26 mouse cellular contexts compared by ENCODE assay signal in the genomic region with DNA sequence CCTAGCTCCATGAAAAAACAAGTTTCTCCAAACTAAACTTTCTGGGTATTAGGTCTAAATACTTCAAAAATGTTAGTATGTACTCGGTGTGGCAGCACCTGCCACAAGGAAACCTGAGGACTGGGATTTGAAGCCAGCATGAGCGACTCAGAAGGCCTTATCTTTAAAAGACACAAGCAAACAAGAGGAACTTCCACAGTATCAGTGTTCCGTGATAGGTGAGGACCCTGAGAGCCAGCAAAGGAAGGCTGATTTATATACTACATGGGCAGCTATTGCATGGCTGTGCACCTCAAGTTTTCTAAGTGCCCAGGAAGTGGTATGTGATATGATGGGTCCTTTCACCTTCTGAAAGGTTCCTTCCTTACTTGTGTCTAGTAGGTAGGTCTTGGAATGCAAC. TPM values are rescaled to one million over a fixed set of nuclear protein-coding genes. Genes with fewer than 3 reads are reported as not detected.
DNase-seq lines count a peak whose midpoint lies in the region; ATAC-seq and TF ChIP-seq lines count a peak whose summit lies in the region.
"Had no signal": no experiment of that assay in that cellular context is flagged by ENCODE, and none has a peak within 500 bp of the region (broad histone marks: within the 10 kb centered on the region; RNA-seq: fewer than 3 reads in every experiment).

No protein-coding gene starts in this region.

- TF ChIP-seq EP300 in MEL (IDR thresholded peaks at IDR 0.05; ENCODE audit: low read depth in 1 of 2, low read length in 2 of 2), result peak; percentile 80 to 87

- TF ChIP-seq CTCF in MEL (IDR thresholded peaks at IDR 0.05 in 2 of 3, conservative IDR thresholded peaks at IDR 0.05 in 1 of 3; ENCODE audit: control insufficient read depth in 1 of 3, insufficient read depth in 1 of 3, low read depth in 2 of 3, low read length in 3 of 3, poor library complexity in 1 of 3, severe bottlenecking in 1 of 3), result no peak

- ATAC-seq in megakaryocyte progenitor cell, adult 5-6 weeks (replicated peaks; ENCODE audit: poor library complexity), result 0 out of 2 replicates have a peak, but pooled peaks have one; percentile 27
- ATAC-seq: activated CD4-positive, CD25-positive, alpha-beta regulatory T cell, adult 4 months; forebrain, embryonic 14.5 days; forebrain, embryonic 16.5 days; Patski had no signal

- no peak for TF ChIP-seq POLR2A in MEL (IDR thresholded peaks at IDR 0.05; ENCODE audit: control insufficient read depth in 1 of 2, insufficient read depth in 1 of 2, low read depth in 1 of 2, low read length in 2 of 2, poor library complexity in 1 of 2)

- H3K27ac ChIP-seq in MEL (ENCODE audit: control insufficient read depth, low read depth, low read length), result peak overlapping the region; percentile 35
- no peak overlapping the region for H3K27ac ChIP-seq in limb, embryonic 10.5 days
- H3K27ac ChIP-seq: embryonic facial prominence, embryonic 13.5 days; embryonic facial prominence, embryonic 15.5 days; forebrain, embryonic 10.5 days; forebrain, embryonic 12.5 days had no signal

- no peaks in the 10 kb centered on the region for H3K9me3 ChIP-seq in MEL (replicated peaks; ENCODE audit: insufficient read depth, low read length)
- no peaks in the 10 kb centered on the region for H3K9me3 ChIP-seq in limb, embryonic 10.5 days (replicated peaks)
- H3K9me3 ChIP-seq: embryonic facial prominence, embryonic 13.5 days; embryonic facial prominence, embryonic 15.5 days; forebrain, embryonic 10.5 days; forebrain, embryonic 12.5 days had no signal

- peak; percentile 6 for DNase-seq in testis, postnatal 10 days (ENCODE audit: low spot score)
- no peak for DNase-seq in testis, postnatal 14 days (ENCODE audit: low spot score)
- DNase-seq in MEL (ENCODE audit: low read depth, low spot score), result peak; percentile 83
- DNase-seq in limb, embryonic 10.5 days (ENCODE audit: low spot score), result no peak
- no peak for DNase-seq in gastrocnemius, postnatal 4 days (ENCODE audit: low spot score in 2 of 2)
- no peak for DNase-seq in adrenal gland, adult 18-20 months (ENCODE audit: low spot score in 2 of 2)
- DNase-seq: adrenal gland, adult 2 months; adrenal gland, postnatal 10 days; adrenal gland, postnatal 25 days; cerebellum, adult 11 months; cerebellum, adult 18-20 months; cerebellum, adult 8-10 months; cerebellum, adult 9-11 months; cerebellum, postnatal 14 days; cerebellum, postnatal 36 days; embryo, embryonic 11 days had no signal

- H3K36me3 ChIP-seq in MEL (ENCODE audit: control insufficient read depth in 1 of 2, insufficient read depth in 2 of 2, low read length in 2 of 2), result peaks cover 23 to 33% of the 10 kb centered on the region in 2 experiments
- peaks cover 96% of the 10 kb centered on the region for H3K36me3 ChIP-seq in limb, embryonic 10.5 days

- peaks cover 17 to 18% of the 10 kb centered on the region in 2 experiments for H3K4me1 ChIP-seq in MEL (ENCODE audit: control insufficient read depth in 1 of 2, insufficient read depth in 2 of 2, low read length in 2 of 2)
- H3K4me1 ChIP-seq in limb, embryonic 10.5 days, result peaks cover 9% of the 10 kb centered on the region

- 89% methylated on average over 3 of the region's 3 CpGs for WGBS in limb, embryonic 10.5 days

- H3K27me3 ChIP-seq in MEL (ENCODE audit: control insufficient read depth in 1 of 2, insufficient read depth in 2 of 2, low read length in 2 of 2), result no peaks in the 10 kb centered on the region
- H3K27me3 ChIP-seq in limb, embryonic 10.5 days (ENCODE audit: low read depth, poor library complexity, severe bottlenecking), result no peaks in the 10 kb centered on the region
- H3K27me3 ChIP-seq: embryonic facial prominence, embryonic 13.5 days; embryonic facial prominence, embryonic 15.5 days; forebrain, embryonic 12.5 days; Patski had no signal

- TF ChIP-seq RAD21 in MEL (IDR thresholded peaks at IDR 0.05; ENCODE audit: low read depth, low read length), result no peak

- no peak overlapping the region for H3K9ac ChIP-seq in MEL (ENCODE audit: control insufficient read depth, low read depth, low read length, poor library complexity, severe bottlenecking)
- H3K9ac ChIP-seq: embryonic facial prominence, embryonic 13.5 days; embryonic facial prominence, embryonic 15.5 days; forebrain, embryonic 12.5 days had no signal

- H3K79me2 ChIP-seq in MEL (ENCODE audit: control insufficient read depth, insufficient read depth, low read length, poor library complexity), result peaks cover 19% of the 10 kb centered on the region

- H3K4me3 ChIP-seq in MEL (ENCODE audit: control insufficient read depth in 1 of 2, insufficient read depth in 1 of 2, low read depth in 2 of 2, low read length in 2 of 2), result no peak overlapping the region
- H3K4me3 ChIP-seq in limb, embryonic 10.5 days, result no peak overlapping the region
- H3K4me3 ChIP-seq: embryonic facial prominence, embryonic 13.5 days; embryonic facial prominence, embryonic 15.5 days; erythroblast, embryonic 14.5 days; forebrain, embryonic 10.5 days; forebrain, embryonic 12.5 days had no signal

TF ChIP-seq in MEL, 35 proteins besides CTCF, POLR2A, EP300 and RAD21:
- TF ChIP-seq NRF1 (IDR thresholded peaks at IDR 0.05; ENCODE audit: insufficient read depth, low read depth, low read length, poor library complexity, severe bottlenecking) (no peak), MAX (IDR thresholded peaks at IDR 0.05; ENCODE audit: low read length) (0 out of 2 replicates have a peak, but pooled peaks have one; percentile 16), SIN3A (IDR thresholded peaks at IDR 0.05; ENCODE audit: low read length) (peak; percentile 62; the same call in 1 of the 2 replicates), MXI1 (IDR thresholded peaks at IDR 0.05; ENCODE audit: low read depth, low read length) (peak; percentile 30; the same call in 1 of the 2 replicates), RCOR1 (IDR thresholded peaks at IDR 0.05; ENCODE audit: low read depth, low read length) (peak; percentile 81; the same call in 1 of the 2 replicates), MYC (IDR thresholded peaks at IDR 0.05; ENCODE audit: low read depth, low read length) (no peak), GATA1 (IDR thresholded peaks at IDR 0.05; ENCODE audit: low read depth, low read length) (peak; percentile 91), TAL1 (IDR thresholded peaks at IDR 0.05; ENCODE audit: low read length) (peak; percentile 77), TCF12 (IDR thresholded peaks at IDR 0.05; ENCODE audit: low read depth, low read length) (peak; percentile 92), KAT2A (conservative IDR thresholded peaks at IDR 0.05; ENCODE audit: low read depth, low read length) (no peak), ZMIZ1 (IDR thresholded peaks at IDR 0.05; ENCODE audit: low read depth, low read length) (no peak), JUND (IDR thresholded peaks at IDR 0.05; ENCODE audit: low read depth, low read length) (no peak), TBP (IDR thresholded peaks at IDR 0.05; ENCODE audit: low read depth, low read length) (peak; percentile 52; the same call in 1 of the 2 replicates), ETS1 (IDR thresholded peaks at IDR 0.05; ENCODE audit: low read depth, low read length) (peak; percentile 49; the same call in 1 of the 2 replicates)
TF ChIP-seq in MEL: peak in this region for 9.

RNA-seq across cellular contexts. Expression of a gene that starts 6.4 kb away (rescaled TPM):
- total RNA-seq in MEL (2012; rRNA removed), result 202 and 218 TPM in 2 replicates
- 100 to 1,000 TPM; 234 to 850 TPM for polyA plus RNA-seq in MEL (2012; ENCODE audit: insufficient read depth in 1 of 2, insufficient read length in 2 of 2, low read depth in 1 of 2, low replicate concordance in 2 of 2, missing spikeins in 1 of 2)
- 331 and 334 TPM in 2 replicates for total RNA-seq in megakaryocyte progenitor cell, adult 5-6 weeks (2015)
- 411 and 429 TPM in 2 replicates for total RNA-seq in megakaryocyte progenitor cell, adult 5-6 weeks (2017)
- 315 and 325 TPM in 2 replicates for polyA plus RNA-seq in limb, embryonic 10.5 days (2016; fragmentation: Nextera tagmentation; extraction: Ambion mirVana)
- 10 to 100 TPM; 47.1 to 48.2 TPM for total RNA-seq in gastrocnemius, postnatal 4 days (2021)
- total RNA-seq in adrenal gland, adult 18-20 months (2021), result 10 to 100 TPM in 1 of 2 experiments, 1 to 10 TPM in 1; 9.9 to 12.9 TPM

RNA-seq across cellular contexts. Expression of a gene that starts 25.0 kb away (rescaled TPM):
- under 0.01 TPM in 1 of 2 replicates, not detected in the other for total RNA-seq in MEL (2012; rRNA removed)
- under 1 TPM in 1 of 2 experiments, not detected in 1; 0.06 TPM for polyA plus RNA-seq in MEL (2012; ENCODE audit: insufficient read depth in 1 of 2, insufficient read length in 2 of 2, low read depth in 1 of 2, low replicate concordance in 2 of 2, missing spikeins in 1 of 2)
- total RNA-seq in megakaryocyte progenitor cell, adult 5-6 weeks (2015), result 0.07 and 0.20 TPM in 2 replicates
- 0.75 TPM in 1 of 2 replicates, not detected in the other for total RNA-seq in megakaryocyte progenitor cell, adult 5-6 weeks (2017)
- polyA plus RNA-seq in limb, embryonic 10.5 days (2016; fragmentation: Nextera tagmentation; extraction: Ambion mirVana), result 0.15 and 0.36 TPM in 2 replicates
- total RNA-seq in gastrocnemius, postnatal 4 days (2021), result under 1 TPM; 0.13 to 0.17 TPM
- not detected for total RNA-seq in adrenal gland, adult 18-20 months (2021)
- polyA plus RNA-seq: erythroblast, embryonic 14.5 days had no signal

Comparison
In these comparisons a context has a peak if more than half of its experiments do, and no peak if none do; other contexts are left out.
1. DNase-seq: peak in testis, postnatal 10 days (single experiment) and MEL (single experiment); none in testis, postnatal 14 days (single experiment), limb, embryonic 10.5 days (single experiment), gastrocnemius, postnatal 4 days (0 of 2) and adrenal gland, adult 18-20 months (0 of 2).